Mouse (Mus musculus) lung, postnatal 4 days (tissue): Measurements from ENCODE around the gene Ryk.

ENCODE experiments used
- DNase-seq, 2 experiments: peaks; one replicate each; pipeline ENCODE4 v3.0.0; 2021

Gene Ryk

GRCm38 (mm10) chr9:102834742-102835591 is at the start of gene Ryk:
Ryk (plus strand) TSS chr9:102834917.
- DNase-seq: peak; percentile 77 to 90

GRCm38 (mm10) chr9:102789491-102789890 is 45.2 kb upstream of the Ryk start:
- no peak for DNase-seq

- DNase-seq: no peak
Observed at GRCm38 (mm10) chr9:102791845-102792244, 42.9 kb upstream of the Ryk start.

- no peak for DNase-seq
Observed at GRCm38 (mm10) chr9:102792836-102793235, 41.9 kb upstream of the Ryk start.

GRCm38 (mm10) chr9:102793286-102793809 is 41.4 kb upstream of the Ryk start:
- no peak for DNase-seq

- no peak for DNase-seq
Observed at GRCm38 (mm10) chr9:102798406-102798805, 36.3 kb upstream of the Ryk start.

GRCm38 (mm10) chr9:102806056-102806573 is 28.6 kb upstream of the Ryk start:
- DNase-seq: peak; percentile 14 to 44

DNA sequence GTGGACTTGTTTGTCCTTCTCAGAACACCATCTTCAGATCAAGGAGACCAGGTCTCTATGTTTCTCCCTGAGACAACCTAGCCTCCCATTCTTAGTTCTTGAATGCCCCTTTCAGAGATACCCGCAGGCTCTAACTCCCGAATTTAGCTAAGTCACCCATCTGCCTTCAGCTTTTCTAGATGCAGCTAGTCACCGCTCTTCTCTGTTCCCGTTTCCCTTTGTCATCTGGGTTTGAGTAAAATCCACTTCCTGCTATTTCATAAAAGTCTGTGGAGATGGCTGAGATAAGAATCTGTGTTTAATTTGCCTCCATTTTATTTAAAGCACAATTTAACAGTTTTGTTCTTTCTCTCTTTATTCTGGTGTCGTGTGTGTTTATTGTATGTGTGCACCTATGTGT is 23.5 kb upstream of the Ryk start:
- DNase-seq: no peak

GRCm38 (mm10) chr9:102818228-102818627 is 16.5 kb upstream of the Ryk start:
- DNase-seq: no peak

- no peak for DNase-seq
Observed at GRCm38 (mm10) chr9:102828604-102829003, 6.1 kb upstream of the Ryk start.

DNA sequence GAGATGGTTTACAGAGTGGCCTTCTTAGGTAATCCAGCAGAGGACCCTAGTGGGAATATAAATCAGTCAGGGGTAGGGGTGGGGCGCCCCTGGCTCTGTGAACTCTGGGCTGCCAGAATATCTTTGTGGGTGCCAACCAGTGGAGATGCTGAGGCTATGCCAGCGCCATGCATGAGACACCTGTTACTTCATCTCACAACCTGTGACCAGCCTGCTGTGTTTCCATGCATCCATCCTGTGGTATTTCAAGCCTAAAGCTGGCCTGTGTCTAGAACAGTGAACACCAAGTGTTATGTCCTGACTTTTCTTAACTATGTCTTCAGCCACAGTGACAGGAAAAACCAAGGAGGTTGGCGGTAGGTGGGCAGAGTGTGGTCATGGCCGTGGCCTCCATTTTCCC is 3.2 kb upstream of the Ryk start:
- DNase-seq: no peak

DNA sequence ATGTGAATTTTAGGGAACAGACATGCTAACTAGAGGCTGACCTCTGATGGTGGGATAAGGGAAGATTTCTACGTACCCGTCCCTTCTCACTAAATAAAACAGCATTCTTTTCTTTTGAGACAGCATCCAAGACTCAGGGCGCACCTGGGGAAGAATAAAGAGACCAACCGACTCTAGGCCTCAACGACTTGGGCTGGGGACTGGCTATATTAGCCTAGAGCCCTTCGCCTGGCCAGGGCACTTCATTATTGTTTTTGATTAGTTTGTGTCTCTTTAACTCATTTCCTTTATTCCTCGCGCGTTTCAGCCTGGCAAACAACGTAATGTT is 339 bp upstream of the Ryk start:
- DNase-seq: no peak

DNA sequence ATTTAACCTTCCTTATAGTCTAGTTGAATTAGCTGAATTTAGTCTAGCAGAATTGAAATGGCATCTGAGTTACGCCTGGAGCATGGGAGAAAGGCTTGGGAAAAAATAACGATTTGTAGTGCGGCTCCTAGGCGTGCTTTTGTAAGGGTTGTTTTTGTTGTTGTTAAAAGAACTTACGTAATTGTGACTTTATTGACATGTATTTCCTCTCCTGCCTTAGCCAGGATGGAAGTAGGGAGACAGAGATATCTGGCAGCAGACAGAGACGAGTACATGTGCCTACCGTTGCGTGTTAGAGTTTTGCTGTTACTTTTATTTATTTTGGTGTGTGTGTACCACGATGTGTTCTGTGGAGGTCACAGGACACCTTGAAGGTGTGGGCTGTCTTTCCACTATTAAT is 1.6 kb downstream of the Ryk start:
- no peak for DNase-seq

DNA sequence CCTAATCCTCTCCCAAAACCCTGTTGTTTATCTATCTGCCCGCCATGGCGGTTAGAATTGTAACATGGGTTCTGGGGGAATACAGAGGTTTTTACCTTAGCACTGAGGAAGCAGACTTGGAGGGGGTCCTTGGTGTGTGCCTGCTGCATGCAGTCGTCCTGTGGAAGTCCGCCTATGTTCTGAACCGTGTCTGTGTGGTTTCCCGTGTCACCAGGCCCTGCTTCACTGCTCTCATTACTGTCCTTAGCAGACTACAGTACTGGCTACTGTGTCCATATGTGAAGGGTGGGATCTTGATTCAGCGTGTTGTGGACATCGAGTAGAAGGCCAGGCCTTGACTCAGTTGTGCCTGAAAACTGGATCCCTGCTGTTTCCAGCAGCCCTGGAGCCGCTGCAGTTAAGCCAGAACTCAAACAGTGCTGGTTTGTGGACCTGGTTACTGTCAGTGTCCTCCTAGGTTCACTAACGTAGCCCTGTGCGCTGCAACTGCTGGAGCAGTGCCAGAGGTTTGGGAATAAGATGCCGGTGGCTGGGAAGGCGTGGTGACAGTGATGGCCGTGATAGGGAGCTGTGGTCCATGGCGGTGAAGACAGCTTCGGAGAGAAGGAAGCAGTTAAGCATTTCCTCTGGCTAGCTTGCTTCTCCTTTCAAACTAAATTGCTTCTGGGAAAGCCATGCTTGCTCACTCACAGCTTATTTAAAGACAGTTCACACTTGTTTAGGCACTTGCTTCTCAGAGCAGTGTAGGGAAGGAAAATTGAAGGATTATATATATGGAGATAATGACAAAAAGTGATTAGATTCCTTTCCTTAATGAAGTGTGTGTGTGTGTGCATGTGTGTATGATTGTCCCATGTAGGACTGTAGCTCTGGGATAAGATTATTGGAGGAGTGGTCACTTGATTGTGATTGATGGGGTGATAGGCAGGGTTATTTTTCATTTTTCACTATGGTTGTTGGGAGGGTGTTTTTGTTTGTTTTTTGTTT is 6.4 kb downstream of the Ryk start:
- DNase-seq: peak; percentile 60 to 76

DNA sequence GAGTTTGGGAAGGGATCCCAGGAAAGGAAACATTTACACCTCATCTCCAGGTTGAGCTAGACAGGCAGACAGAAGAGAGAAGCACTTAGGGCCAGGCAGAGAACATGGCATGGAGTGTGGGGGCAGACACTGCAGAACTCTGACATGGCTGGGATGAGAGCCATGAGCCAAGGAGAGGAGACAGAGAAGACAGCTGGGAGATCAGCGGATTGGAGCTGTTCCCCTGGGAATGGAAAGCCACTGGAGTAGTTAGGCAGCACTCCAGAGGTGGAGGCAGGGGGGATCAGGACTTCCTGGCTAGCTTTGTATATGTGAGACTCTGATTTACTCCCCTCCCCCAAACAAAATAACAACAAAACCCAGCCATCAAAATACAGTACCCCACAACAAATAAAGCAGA is 7.1 kb downstream of the Ryk start:
- DNase-seq: peak in 1 of 2 experiments; percentile 64

- DNase-seq: no peak
Observed at GRCm38 (mm10) chr9:102842498-102842897, 7.8 kb downstream of the Ryk start.

- peak in 1 of 2 experiments; percentile 59 for DNase-seq
Observed at GRCm38 (mm10) chr9:102843577-102843976, 8.9 kb downstream of the Ryk start.

GRCm38 (mm10) chr9:102845851-102846250 is 11.1 kb downstream of the Ryk start:
- no peak for DNase-seq

GRCm38 (mm10) chr9:102846348-102846747 is 11.6 kb downstream of the Ryk start:
- DNase-seq: no peak

- DNase-seq: no peak
Observed at GRCm38 (mm10) chr9:102852076-102853022, 17.6 kb downstream of the Ryk start.

DNA sequence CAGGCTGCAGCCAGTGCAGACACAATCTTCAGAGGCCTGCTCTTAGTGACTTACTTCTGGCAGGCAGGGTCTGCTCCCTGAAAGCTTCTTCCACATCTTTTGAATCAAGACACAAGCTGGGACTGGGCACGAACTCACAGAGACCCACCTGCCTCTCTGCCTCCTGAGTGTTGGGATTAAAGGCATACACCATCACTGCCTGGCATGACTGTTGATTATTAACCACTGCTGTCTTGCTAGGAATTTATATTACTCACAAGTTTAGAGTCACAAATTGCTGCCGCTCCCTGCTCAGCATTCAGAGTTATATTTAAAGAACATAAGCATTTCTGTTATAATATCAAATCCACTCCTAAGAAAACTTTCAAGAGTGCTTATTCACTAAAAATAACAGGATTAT is 23.1 kb downstream of the Ryk start:
- no peak for DNase-seq

DNA sequence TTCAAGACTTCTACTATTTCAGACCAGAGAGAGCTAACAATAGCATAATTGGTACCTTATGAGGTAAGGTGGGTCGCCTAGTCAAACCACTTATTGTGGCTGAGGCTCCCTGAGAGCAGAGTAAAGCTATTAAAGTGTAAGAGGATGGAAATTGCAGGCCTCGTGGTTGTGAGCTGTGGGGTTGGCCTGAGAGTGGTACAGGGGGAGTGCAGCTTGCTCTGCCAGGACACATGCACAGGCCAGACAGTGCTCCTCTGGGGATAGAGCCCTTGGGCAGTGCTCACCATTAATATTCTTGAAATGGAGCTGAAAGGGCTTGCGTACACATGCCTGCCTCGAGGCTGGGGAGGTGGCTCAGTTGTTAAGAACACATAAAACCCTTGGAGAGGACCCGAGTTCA is 23.6 kb downstream of the Ryk start:
- DNase-seq: no peak
